Mouse (Mus musculus) G1E (cell line): ENCODE results near the gene March8.

Experiments used
- CTCF ChIP-seq: IDR thresholded peaks from 2 replicates; pipeline ENCODE4 v1.5.1; 2012; ENCODE audit warnings: low read depth, low read length, inconsistent platforms, mixed read lengths
- GATA1 ChIP-seq: IDR thresholded peaks from 2 replicates; pipeline ENCODE4 v1.6.1; 2012; ENCODE audit warnings: borderline replicate concordance, low read length, inconsistent platforms, mixed read lengths

- TF ChIP-seq GATA1 (no peak), CTCF (no peak)
Observed at GRCm38 (mm10) chr6:116458728-116459127, 120.9 kb downstream of the March8 start.
